Mouse (Mus musculus): ENCODE results near the gene Rps12. TPM values are rescaled to one million over a fixed set of nuclear protein-coding genes. Genes with fewer than 3 reads are reported as not detected.
"Not testable (repeated sequence)": the region's sequence is repeated elsewhere in the genome, so short reads cannot be mapped to it uniquely, and the experiment has no call there.

Rps12 gene
- total RNA-seq, 2 experiments from 2014 or later = 183 to 193 TPM

GRCm38 (mm10) chr10:23786040-23786439 lies 1.0 kb downstream of the Rps12 start:
- DNase-seq (ENCODE audit: low spot score) = no peak

GRCm38 (mm10) chr10:23785599-23785998 lies 1.5 kb downstream of the Rps12 start:
- DNase-seq (ENCODE audit: low spot score) = not testable (repeated sequence)

- DNase-seq (ENCODE audit: low spot score) = no peak
Measured at GRCm38 (mm10) chr10:23784121-23784520, 3.0 kb downstream of the Rps12 start.

- no peak for DNase-seq (ENCODE audit: low spot score)
Measured at GRCm38 (mm10) chr10:23783493-23783884, 3.6 kb downstream of the Rps12 start.

GRCm38 (mm10) chr10:23782855-23783492 lies 4.1 kb downstream of the Rps12 start:
- no peak for DNase-seq (ENCODE audit: low spot score)

- no peak for DNase-seq (ENCODE audit: low spot score)
Measured at GRCm38 (mm10) chr10:23781760-23782735, 5.0 kb downstream of the Rps12 start.

- no peak for DNase-seq (ENCODE audit: low spot score)
Measured at GRCm38 (mm10) chr10:23780539-23781275, 6.4 kb downstream of the Rps12 start.

- no peak for DNase-seq (ENCODE audit: low spot score)
Measured at GRCm38 (mm10) chr10:23777288-23777945, 9.7 kb downstream of the Rps12 start.

GRCm38 (mm10) chr10:23754166-23754565 lies 32.9 kb downstream of the Rps12 start:
- no peak for DNase-seq (ENCODE audit: low spot score)

Other genes with a start within 250 kb of the Rps12 start
- 1 to 10 TPM; 4.2 to 7.3 TPM for gene Slc18b1, start 9.7 kb upstream of the Rps12 start, total RNA-seq (2021)
- under 1 TPM in 1 of 2 experiments, not detected in 1; 0.25 TPM for gene Vnn3, start 64.2 kb upstream of the Rps12 start, total RNA-seq (2021)
- under 1 TPM; 0.09 to 0.11 TPM for gene Vnn1, start 107.4 kb upstream of the Rps12 start, total RNA-seq (2021)
- not detected for gene Taar1, start 133.1 kb upstream of the Rps12 start, total RNA-seq (2021)
- gene Taar2, start 151.3 kb upstream of the Rps12 start, total RNA-seq (2021) = not detected
- gene Taar3, start 162.3 kb upstream of the Rps12 start, total RNA-seq (2021) = not detected
- gene Taar4, start 173.2 kb upstream of the Rps12 start, total RNA-seq (2021) = not detected
- not detected for gene Taar5, start 183.4 kb upstream of the Rps12 start, total RNA-seq (2021)
- not detected for gene Taar6, start 198.4 kb upstream of the Rps12 start, total RNA-seq (2021)
- not detected for gene Taar7a, start 206.2 kb upstream of the Rps12 start, total RNA-seq (2021)
- gene Taar7b, start 212.7 kb upstream of the Rps12 start, total RNA-seq (2021) = not detected
- gene Taar7d, start 239.9 kb upstream of the Rps12 start, total RNA-seq (2021) = not detected

Measured in gastrocnemius, adult 18-20 months (tissue).